Mouse (Mus musculus) cerebellum, adult (tissue): ENCODE results near the gene Anapc7.
"Not testable (repeated sequence)": the region's sequence is repeated elsewhere in the genome, so short reads cannot be mapped to it uniquely, and the experiment has no call there.

ENCODE experiments used
- ATAC-seq: cut with Nextera tagmentation; 2 replicates; pipeline ENCODE4 v1.9.2; 2017; ENCODE audit warnings: mild to moderate bottlenecking, moderate library complexity, mixed read lengths; ENCODE audit not compliant: insufficient number of reproducible peaks, low FRiP score, low TSS enrichment

Gene Anapc7

GRCm38 (mm10) chr5:122403362-122403761 is 18.1 kb upstream of the Anapc7 start:
- ATAC-seq: no peak

- ATAC-seq: no peak
Measured at GRCm38 (mm10) chr5:122405537-122405936, 16.0 kb upstream of the Anapc7 start.

GRCm38 (mm10) chr5:122409692-122410645 is 11.5 kb upstream of the Anapc7 start:
- no peak for ATAC-seq

GRCm38 (mm10) chr5:122411892-122412291 is 9.6 kb upstream of the Anapc7 start:
- no peak for ATAC-seq

GRCm38 (mm10) chr5:122412826-122413225 is 8.7 kb upstream of the Anapc7 start:
- ATAC-seq: no peak

GRCm38 (mm10) chr5:122414351-122414750 is 7.1 kb upstream of the Anapc7 start:
- ATAC-seq: no peak

GRCm38 (mm10) chr5:122415465-122415864 is 6.0 kb upstream of the Anapc7 start:
- ATAC-seq: no peak

- not testable (repeated sequence) for ATAC-seq
Measured at GRCm38 (mm10) chr5:122420676-122421075, 817 bp upstream of the Anapc7 start.

- ATAC-seq: peak; percentile 83; the same call in 1 of the 2 replicates
Measured at GRCm38 (mm10) chr5:122422071-122422964, 825 bp downstream of the Anapc7 start.

GRCm38 (mm10) chr5:122423083-122423482 is 1.6 kb downstream of the Anapc7 start:
- no peak for ATAC-seq

- ATAC-seq: no peak
Measured at GRCm38 (mm10) chr5:122425550-122425949, 4.1 kb downstream of the Anapc7 start.

GRCm38 (mm10) chr5:122430036-122430775 is 8.7 kb downstream of the Anapc7 start:
- no peak for ATAC-seq

GRCm38 (mm10) chr5:122431221-122431620 is 9.7 kb downstream of the Anapc7 start:
- ATAC-seq: no peak

GRCm38 (mm10) chr5:122434541-122434940 is 13.0 kb downstream of the Anapc7 start:
- ATAC-seq: no peak

GRCm38 (mm10) chr5:122439400-122440094 is 18.1 kb downstream of the Anapc7 start:
- no peak for ATAC-seq

GRCm38 (mm10) chr5:122440095-122440630 is 18.7 kb downstream of the Anapc7 start:
- no peak for ATAC-seq

- no peak for ATAC-seq
Measured at GRCm38 (mm10) chr5:122444492-122444891, 23.0 kb downstream of the Anapc7 start.

- no peak for ATAC-seq
Measured at GRCm38 (mm10) chr5:122445051-122445610, 23.6 kb downstream of the Anapc7 start.

GRCm38 (mm10) chr5:122447857-122448256 is 26.4 kb downstream of the Anapc7 start:
- ATAC-seq: no peak
